Mouse (Mus musculus): ENCODE results near the gene Zkscan6. TPM values are rescaled to one million over a fixed set of nuclear protein-coding genes. Genes with fewer than 3 reads are reported as not detected.

Zkscan6 gene
- polyA plus RNA-seq, 1 experiment from 2014 or later: 14.5 TPM

DNA sequence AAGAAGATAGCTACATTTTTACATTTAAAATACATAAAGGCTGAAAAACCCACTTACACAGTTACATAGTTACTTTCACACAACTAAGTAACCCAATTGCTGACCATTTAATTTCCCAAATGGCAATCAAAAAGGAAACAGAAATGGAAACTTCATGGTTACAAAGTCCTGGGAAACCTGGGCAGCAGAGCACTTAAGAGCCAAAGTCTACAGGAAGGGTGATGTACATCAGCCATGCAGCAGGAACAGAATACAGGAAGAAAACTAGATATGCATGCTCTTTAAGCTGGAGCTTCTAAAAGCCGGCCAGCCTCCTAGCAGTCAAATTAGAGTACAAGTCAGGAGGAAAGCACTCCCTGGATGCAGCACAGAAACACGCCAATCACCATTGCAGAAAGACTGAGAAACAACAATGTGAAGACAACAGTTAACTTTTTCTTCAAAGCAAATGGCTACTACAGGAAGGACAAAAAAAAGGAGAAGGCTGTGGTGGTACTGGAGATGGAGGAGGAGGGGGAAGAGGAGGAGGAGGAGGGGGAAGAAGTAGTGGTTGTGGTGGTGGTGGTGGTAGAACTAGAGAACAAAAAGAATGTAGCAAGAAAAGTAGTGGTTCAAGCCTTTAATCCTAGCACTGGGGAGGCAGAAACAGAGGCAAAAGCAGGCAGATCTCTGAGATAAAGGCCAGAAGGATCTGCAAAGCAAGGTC is 29.9 kb upstream of the Zkscan6 start:
- DNase-seq (ENCODE audit: low spot score): no peak
- Histone ChIP-seq H3K9me3 (ENCODE audit: control insufficient read depth, low read length) (no peaks in the 10 kb centered on the region), H3K4me1 (ENCODE audit: control insufficient read depth, insufficient read depth, low read length) (no peaks in the 10 kb centered on the region), H3K36me3 (ENCODE audit: control insufficient read depth, insufficient read depth, low read length) (no peaks in the 10 kb centered on the region), H3K27me3 (ENCODE audit: control insufficient read depth, insufficient read depth, low read length) (no peaks in the 10 kb centered on the region), H3K4me2 (ENCODE audit: low read depth) (no peak overlapping the region), H3K4me3 (ENCODE audit: low read depth, low read length) (no peak overlapping the region), H3K27ac (ENCODE audit: low read depth, low read length) (no peak overlapping the region), H3K9ac (ENCODE audit: low read length) (no peak overlapping the region)
- WGBS: 82% methylated on average over 2 of the region's 2 CpGs
- ATAC-seq (ENCODE audit: insufficient read depth, low FRiP score, low TSS enrichment): no peak

DNA sequence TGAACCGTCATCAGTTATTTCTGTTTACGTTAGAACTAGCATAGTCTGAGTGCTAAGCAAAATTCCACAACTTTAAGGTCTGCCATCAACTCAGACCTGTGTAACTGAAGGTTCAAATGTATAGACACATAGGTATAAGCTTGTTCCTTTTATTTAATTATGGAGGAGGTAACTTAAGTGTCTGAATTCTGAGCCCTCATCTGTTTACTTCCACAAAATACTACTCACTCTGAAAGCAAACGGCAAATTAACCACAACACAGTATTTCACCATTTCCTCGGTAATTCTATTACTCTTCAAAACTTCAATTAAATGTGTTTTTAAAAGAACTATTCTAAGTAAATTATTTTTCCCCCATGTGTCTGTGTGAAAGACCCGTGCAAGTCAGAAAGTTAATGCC is 29.2 kb upstream of the Zkscan6 start:
- no peak overlapping the region for H3K27ac ChIP-seq (ENCODE audit: low read depth, low read length)
- H3K27me3 ChIP-seq (ENCODE audit: control insufficient read depth, insufficient read depth, low read length): no peaks in the 10 kb centered on the region
- H3K9me3 ChIP-seq (ENCODE audit: control insufficient read depth, low read length): no peaks in the 10 kb centered on the region
- ATAC-seq (ENCODE audit: insufficient read depth, low FRiP score, low TSS enrichment) (no peak), DNase-seq (ENCODE audit: low spot score) (no peak)
- no peaks in the 10 kb centered on the region for H3K36me3 ChIP-seq (ENCODE audit: control insufficient read depth, insufficient read depth, low read length)
- H3K9ac ChIP-seq (ENCODE audit: low read length): no peak overlapping the region
- no peak overlapping the region for H3K4me3 ChIP-seq (ENCODE audit: low read depth, low read length)
- 78% methylated on average over 5 of the region's 5 CpGs for WGBS
- no peak overlapping the region for H3K4me2 ChIP-seq (ENCODE audit: low read depth)
- no peaks in the 10 kb centered on the region for H3K4me1 ChIP-seq (ENCODE audit: control insufficient read depth, insufficient read depth, low read length)

DNA sequence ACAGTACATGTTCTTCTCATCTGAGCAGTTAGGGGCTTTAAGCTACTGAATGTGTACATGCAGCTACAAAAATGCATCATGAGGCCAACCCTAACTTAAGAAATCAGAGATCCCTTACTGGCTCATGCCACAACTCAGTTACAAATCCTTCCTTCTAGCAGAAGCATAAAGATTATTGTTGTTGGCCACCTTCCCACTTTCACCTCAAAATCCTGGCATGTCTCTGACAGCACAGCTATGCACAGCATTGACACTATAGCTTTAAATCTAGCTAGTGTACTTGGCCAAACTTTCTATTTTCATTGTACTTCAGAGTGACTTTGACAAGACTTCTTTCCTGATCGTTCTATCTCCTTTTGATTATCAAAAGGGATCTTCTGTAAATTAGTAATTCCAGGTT is 27.9 kb upstream of the Zkscan6 start:
- Histone ChIP-seq H3K4me1 (ENCODE audit: control insufficient read depth, insufficient read depth, low read length) (no peaks in the 10 kb centered on the region), H3K27ac (ENCODE audit: low read depth, low read length) (no peak overlapping the region), H3K4me2 (ENCODE audit: low read depth) (no peak overlapping the region), H3K27me3 (ENCODE audit: control insufficient read depth, insufficient read depth, low read length) (no peaks in the 10 kb centered on the region), H3K9ac (ENCODE audit: low read length) (no peak overlapping the region), H3K36me3 (ENCODE audit: control insufficient read depth, insufficient read depth, low read length) (no peaks in the 10 kb centered on the region), H3K4me3 (ENCODE audit: low read depth, low read length) (no peak overlapping the region), H3K9me3 (ENCODE audit: control insufficient read depth, low read length) (no peaks in the 10 kb centered on the region)
- ATAC-seq (ENCODE audit: insufficient read depth, low FRiP score, low TSS enrichment) (no peak), DNase-seq (ENCODE audit: low spot score) (no peak)
- whole genome bisulfite sequencing: 98% methylated on average over 1 of the region's 1 CpGs

DNA sequence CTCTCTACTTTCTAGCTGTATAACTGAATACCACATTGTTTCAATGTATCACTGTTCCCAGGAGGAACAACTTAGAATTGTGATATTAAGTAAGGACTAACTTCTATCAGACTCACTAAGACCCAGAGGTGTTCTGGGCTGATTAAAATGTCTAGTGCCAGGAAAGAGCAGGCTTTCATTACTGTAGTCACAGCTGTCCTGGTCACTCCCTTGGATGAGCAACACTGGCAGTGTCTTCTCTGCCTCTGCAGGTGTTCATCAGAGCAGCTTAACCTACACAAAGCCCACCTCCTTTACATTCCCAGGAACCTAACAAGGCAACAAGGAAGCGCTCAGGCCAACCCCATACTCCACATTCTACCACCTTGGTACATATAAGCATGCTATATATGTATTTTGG is 27.4 kb upstream of the Zkscan6 start:
- no peaks in the 10 kb centered on the region for H3K36me3 ChIP-seq (ENCODE audit: control insufficient read depth, insufficient read depth, low read length)
- no peak overlapping the region for H3K4me2 ChIP-seq (ENCODE audit: low read depth)
- ATAC-seq (ENCODE audit: insufficient read depth, low FRiP score, low TSS enrichment): no peak
- no peak overlapping the region for H3K9ac ChIP-seq (ENCODE audit: low read length)
- 96% methylated on average over 1 of the region's 1 CpGs for WGBS
- H3K27ac ChIP-seq (ENCODE audit: low read depth, low read length): no peak overlapping the region
- H3K9me3 ChIP-seq (ENCODE audit: control insufficient read depth, low read length): no peaks in the 10 kb centered on the region
- H3K27me3 ChIP-seq (ENCODE audit: control insufficient read depth, insufficient read depth, low read length): no peaks in the 10 kb centered on the region
- H3K4me3 ChIP-seq (ENCODE audit: low read depth, low read length): no peak overlapping the region
- H3K4me1 ChIP-seq (ENCODE audit: control insufficient read depth, insufficient read depth, low read length): no peaks in the 10 kb centered on the region
- DNase-seq (ENCODE audit: low spot score): no peak

DNA sequence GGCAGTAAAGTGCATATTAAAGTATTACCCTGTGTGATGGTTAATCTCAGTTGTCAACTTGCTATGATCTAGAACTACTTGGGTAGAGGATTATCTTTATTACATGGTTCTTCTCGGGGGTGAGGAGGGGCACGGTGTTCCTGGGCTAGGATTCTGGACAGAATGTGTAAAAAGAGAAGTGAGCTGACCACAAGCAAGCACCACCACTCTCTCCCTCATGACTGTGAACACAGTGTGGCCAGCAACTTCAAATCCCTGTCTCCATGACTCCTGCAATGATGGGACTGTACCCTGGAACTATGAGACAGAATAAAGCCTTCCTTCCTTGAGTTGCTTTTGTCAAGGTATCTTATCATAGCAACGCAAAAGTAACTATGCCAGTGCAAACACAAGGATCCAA is 25.4 kb upstream of the Zkscan6 start:
- H3K9me3 ChIP-seq (ENCODE audit: control insufficient read depth, low read length): no peaks in the 10 kb centered on the region
- H3K4me1 ChIP-seq (ENCODE audit: control insufficient read depth, insufficient read depth, low read length): peaks cover 6% of the 10 kb centered on the region
- 97% methylated on average over 3 of the region's 3 CpGs for whole genome bisulfite sequencing
- H3K4me2 ChIP-seq (ENCODE audit: low read depth): no peak overlapping the region
- no peak overlapping the region for H3K9ac ChIP-seq (ENCODE audit: low read length)
- H3K27ac ChIP-seq (ENCODE audit: low read depth, low read length): no peak overlapping the region
- no peaks in the 10 kb centered on the region for H3K27me3 ChIP-seq (ENCODE audit: control insufficient read depth, insufficient read depth, low read length)
- DNase-seq (ENCODE audit: low spot score) (no peak), ATAC-seq (ENCODE audit: insufficient read depth, low FRiP score, low TSS enrichment) (no peak)
- H3K36me3 ChIP-seq (ENCODE audit: control insufficient read depth, insufficient read depth, low read length): no peaks in the 10 kb centered on the region
- H3K4me3 ChIP-seq (ENCODE audit: low read depth, low read length): no peak overlapping the region

DNA sequence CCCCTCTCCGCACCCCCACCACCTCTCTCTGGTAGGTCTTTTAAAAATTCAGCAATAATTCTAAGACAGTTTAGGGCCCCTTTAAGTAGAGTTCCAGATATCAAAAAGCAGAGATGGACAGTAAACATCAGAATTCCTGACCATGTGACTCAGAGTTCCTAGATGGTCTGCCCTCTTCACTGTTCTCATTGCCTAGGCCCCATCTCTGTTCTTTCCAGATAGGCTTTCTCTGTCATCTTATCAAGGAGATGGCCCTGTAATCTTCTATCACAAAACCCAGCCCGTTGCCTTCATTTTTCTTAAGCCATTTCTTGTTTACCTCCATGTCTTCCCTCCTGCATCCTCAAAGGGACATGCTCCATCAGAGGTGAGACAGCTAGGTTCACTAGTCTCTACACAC is 20.8 kb upstream of the Zkscan6 start:
- Histone ChIP-seq H3K27me3 (ENCODE audit: control insufficient read depth, insufficient read depth, low read length) (no peaks in the 10 kb centered on the region), H3K4me3 (ENCODE audit: low read depth, low read length) (no peak overlapping the region), H3K4me1 (ENCODE audit: control insufficient read depth, insufficient read depth, low read length) (peaks cover 10% of the 10 kb centered on the region), H3K9ac (ENCODE audit: low read length) (no peak overlapping the region), H3K27ac (ENCODE audit: low read depth, low read length) (no peak overlapping the region), H3K36me3 (ENCODE audit: control insufficient read depth, insufficient read depth, low read length) (no peaks in the 10 kb centered on the region), H3K9me3 (ENCODE audit: control insufficient read depth, low read length) (no peaks in the 10 kb centered on the region), H3K4me2 (ENCODE audit: low read depth) (no peak overlapping the region)
- WGBS: 93% methylated on average over 2 of the region's 2 CpGs
- ATAC-seq (ENCODE audit: insufficient read depth, low FRiP score, low TSS enrichment) (no peak), DNase-seq (ENCODE audit: low spot score) (no peak)

DNA sequence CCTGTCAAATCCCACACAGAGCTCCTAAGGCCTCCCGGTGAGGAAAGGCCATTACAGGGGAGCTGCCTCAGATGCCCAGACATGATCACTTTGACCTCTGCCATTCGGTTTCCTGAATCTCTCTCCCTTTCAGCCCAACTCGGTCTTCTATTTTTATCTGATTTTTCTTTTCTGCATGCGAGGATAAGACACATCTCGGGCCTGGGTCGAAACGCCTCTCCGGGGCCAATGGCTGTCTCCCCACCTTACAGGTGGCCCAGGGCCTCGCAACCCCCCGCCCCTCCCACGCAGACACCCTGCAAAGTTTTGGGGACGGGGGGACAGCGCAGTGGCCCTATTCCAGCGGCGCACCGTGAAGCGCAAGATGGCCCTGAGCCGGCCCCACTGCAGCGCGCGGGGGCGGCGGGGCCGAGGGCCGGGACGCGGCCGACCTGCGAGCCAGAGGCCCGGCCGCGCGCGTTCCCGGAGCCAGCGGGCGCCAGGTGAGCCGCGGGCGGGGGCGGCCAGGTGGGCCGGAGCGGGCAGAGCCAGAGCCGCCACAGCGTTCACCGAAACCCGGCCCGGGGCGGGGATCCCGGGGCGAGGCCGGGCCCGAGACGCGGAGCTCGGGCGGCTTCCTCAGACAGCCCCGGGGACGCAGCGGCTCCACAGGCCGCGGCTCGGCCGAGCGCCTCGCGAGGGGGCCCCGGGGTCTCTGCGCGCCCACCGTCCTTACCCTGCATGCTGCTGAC is 19.4 kb upstream of the Zkscan6 start:
- Histone ChIP-seq H3K27me3 (ENCODE audit: control insufficient read depth, insufficient read depth, low read length) (no peaks in the 10 kb centered on the region), H3K4me2 (ENCODE audit: low read depth) (peak overlapping the region; percentile 52), H3K36me3 (ENCODE audit: control insufficient read depth, insufficient read depth, low read length) (no peaks in the 10 kb centered on the region), H3K27ac (ENCODE audit: low read depth, low read length) (peak overlapping the region; percentile 85), H3K9ac (ENCODE audit: low read length) (peak overlapping the region; percentile 97), H3K9me3 (ENCODE audit: control insufficient read depth, low read length) (no peaks in the 10 kb centered on the region), H3K4me1 (ENCODE audit: control insufficient read depth, insufficient read depth, low read length) (peaks cover 10% of the 10 kb centered on the region), H3K4me3 (ENCODE audit: low read depth, low read length) (peak overlapping the region; percentile 99)
- DNase-seq (ENCODE audit: low spot score) (peak; percentile 31), ATAC-seq (ENCODE audit: insufficient read depth, low FRiP score, low TSS enrichment) (peak; percentile 81)
- under 1% methylated on average over 64 of the region's 71 CpGs for WGBS

DNA sequence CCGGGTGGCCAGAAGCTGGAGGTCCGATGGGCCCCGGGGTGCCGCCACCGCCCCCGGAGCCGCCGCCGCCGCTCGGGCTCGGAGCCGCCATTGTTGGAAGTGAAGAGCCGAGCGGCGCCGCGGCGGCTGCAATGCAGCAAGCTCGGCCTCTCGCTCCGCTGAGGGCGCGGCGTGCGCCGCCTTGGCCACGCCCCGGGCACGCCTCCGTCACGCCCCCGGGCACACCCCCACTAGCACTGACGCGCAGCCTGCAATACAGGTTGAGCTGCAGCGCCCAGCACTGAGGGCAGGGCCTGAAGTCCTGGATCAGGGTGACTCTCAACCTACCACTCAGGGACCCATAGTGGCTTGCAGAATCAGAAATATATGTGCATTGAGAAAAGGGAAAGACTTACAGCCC is 18.8 kb upstream of the Zkscan6 start, which contains the start of gene Map2k4:
Gene Map2k4 (minus strand): TSS at position 144 of the 400 bp plus-strand sequence.
- H3K9ac ChIP-seq (ENCODE audit: low read length): peak within 1 kb of the TSS; percentile 97
- no peaks in the 10 kb centered on the region for H3K27me3 ChIP-seq (ENCODE audit: control insufficient read depth, insufficient read depth, low read length)
- peak within 1 kb of the TSS; percentile 52 for H3K4me2 ChIP-seq (ENCODE audit: low read depth)
- H3K4me1 ChIP-seq (ENCODE audit: control insufficient read depth, insufficient read depth, low read length): peaks cover 10% of the 10 kb centered on the region
- peak within 1 kb of the TSS; percentile 85 for H3K27ac ChIP-seq (ENCODE audit: low read depth, low read length)
- no peaks in the 10 kb centered on the region for H3K36me3 ChIP-seq (ENCODE audit: control insufficient read depth, insufficient read depth, low read length)
- peak within 1 kb of the TSS; percentile 99 for H3K4me3 ChIP-seq (ENCODE audit: low read depth, low read length)
- WGBS: under 1% methylated on average over 28 of the region's 36 CpGs
- peak; percentile 100 for ATAC-seq (ENCODE audit: insufficient read depth, low FRiP score, low TSS enrichment)
- no peaks in the 10 kb centered on the region for H3K9me3 ChIP-seq (ENCODE audit: control insufficient read depth, low read length)
- peak; percentile 95 for DNase-seq (ENCODE audit: low spot score)
